Mouse (Mus musculus) stomach, embryonic 14.5 days (tissue): ENCODE measurements at regions not wholly inside any gene's neighbourhood (a gene's known extent, or its start where the extent isn't known, plus 50 kb on each side); places are given as distances from the start of the nearest gene placed in this dataset.

Source experiments
- ATAC-seq: fragments of 200-750 bp; cut with Nextera tagmentation; 2 replicates; pipeline ENCODE4 v1.8.0; 2017; ENCODE audit warnings: low read depth, moderate TSS enrichment; ENCODE audit not compliant: insufficient number of reproducible peaks, insufficient read depth, low FRiP score
- H3K27ac ChIP-seq: fragments of 300-500 bp; sonication (generic); 2 replicates; pipeline ENCODE4 v1.5.1; 2014; ENCODE audit warnings: mild to moderate bottlenecking, low read length, moderate library complexity, mixed read lengths
- H3K27me3 ChIP-seq: fragments of 300-500 bp; sonication (generic); 2 replicates; pipeline ENCODE4 v1.6.1; 2014; ENCODE audit warnings: low read length, control low read depth, mixed read lengths; ENCODE audit not compliant: control insufficient read depth, insufficient read depth
- H3K36me3 ChIP-seq: fragments of 300-500 bp; sonication (generic); 2 replicates; pipeline ENCODE4 v1.6.1; 2014; ENCODE audit warnings: mild to moderate bottlenecking, control low read depth, low read length, moderate library complexity, mixed read lengths; ENCODE audit not compliant: control insufficient read depth, insufficient read depth
- H3K4me1 ChIP-seq: fragments of 300-500 bp; sonication (generic); 2 replicates; pipeline ENCODE4 v1.6.1; 2014; ENCODE audit warnings: low read length, control low read depth, mixed read lengths; ENCODE audit not compliant: control insufficient read depth, insufficient read depth
- H3K4me2 ChIP-seq: fragments of 300-500 bp; sonication (generic); replicated peaks from 2 replicates; pipeline ENCODE4 v1.6.1; 2014; ENCODE audit warnings: low read depth, low read length, control low read depth
- H3K4me3 ChIP-seq: fragments of 300-500 bp; sonication (generic); 2 replicates; pipeline ENCODE4 v1.5.1; 2014; ENCODE audit warnings: low read depth, low read length, control low read depth
- H3K9ac ChIP-seq: fragments of 300-500 bp; sonication (generic); replicated peaks from 2 replicates; pipeline ENCODE4 v1.6.1; 2014; ENCODE audit warnings: low read depth, mild to moderate bottlenecking, control low read depth, low read length, moderate library complexity, mixed read lengths
- H3K9me3 ChIP-seq: fragments of 300-500 bp; sonication (generic); 2 replicates; pipeline ENCODE4 v1.6.1; 2016; ENCODE audit warnings: low read depth, low read length, control low read depth; ENCODE audit not compliant: control insufficient read depth
- WGBS: fragments of 180-500 bp; shearing (Covaris S2); extraction: QIAGEN DNeasy Blood & Tissue Kit; methylation state at CpG from one replicate; pipeline ENCODE4 v1.1.7; 2014; 5-methylcytosine and 5-hydroxymethylcytosine counted together

DNA sequence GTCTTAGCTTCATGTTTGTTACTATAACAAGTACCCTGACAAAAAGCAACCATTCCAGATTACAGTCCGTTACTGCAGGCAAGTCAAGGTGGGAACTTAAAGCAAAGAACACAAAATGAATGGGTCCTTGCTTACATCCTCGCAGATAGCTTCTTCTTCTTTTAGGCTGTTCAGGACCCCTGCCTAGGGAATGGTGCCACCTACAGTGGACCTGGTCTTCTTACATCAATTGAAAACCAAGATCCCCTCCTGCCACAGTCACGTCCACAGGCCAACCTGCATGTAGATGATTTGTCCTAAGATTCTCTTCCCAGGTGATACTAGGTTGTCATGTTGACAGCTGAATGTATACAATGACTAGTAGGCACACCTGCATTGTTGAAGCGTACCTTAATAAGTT, 222.9 kb upstream of the Daam1 start:
- WGBS = 93% methylated on average over 4 of the region's 4 CpGs
- Histone ChIP-seq H3K4me1 (0 out of 2 replicates have a peak, but pooled peaks cover 5% of the 10 kb centered on the region), H3K27ac (no peak overlapping the region), H3K9me3 (no peaks in the 10 kb centered on the region; the same call in 1 of the 2 replicates), H3K9ac (no peak overlapping the region), H3K36me3 (no peaks in the 10 kb centered on the region), H3K4me3 (no peak overlapping the region), H3K27me3 (no peaks in the 10 kb centered on the region), H3K4me2 (no peak overlapping the region)
- no peak for ATAC-seq

DNA sequence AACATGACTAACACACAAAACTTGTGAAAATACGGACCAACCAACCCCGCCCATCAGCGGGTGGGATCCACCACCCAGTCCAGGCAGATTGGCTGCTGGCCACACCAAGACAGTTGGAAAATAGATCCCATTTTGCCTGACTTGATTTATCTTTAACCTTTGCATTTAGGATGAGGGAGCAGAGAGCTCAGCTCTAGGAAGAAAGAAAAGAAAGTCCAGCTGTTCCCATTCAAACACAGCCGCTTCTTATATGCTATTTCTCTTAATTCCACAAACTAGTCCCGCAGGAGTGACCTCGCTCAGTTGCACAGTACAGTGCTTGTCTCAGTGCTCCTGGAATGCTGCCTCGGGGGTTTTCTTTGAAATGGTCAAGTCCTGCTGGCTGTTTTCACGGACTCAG, 217.6 kb upstream of the Daam1 start:
- H3K4me3 ChIP-seq = no peak overlapping the region
- H3K4me2 ChIP-seq = no peak overlapping the region
- H3K27me3 ChIP-seq = no peaks in the 10 kb centered on the region
- H3K9me3 ChIP-seq = no peaks in the 10 kb centered on the region
- peak overlapping the region; percentile 64 for H3K27ac ChIP-seq
- peaks cover 11% of the 10 kb centered on the region; the same call in 1 of the 2 replicates for H3K4me1 ChIP-seq
- WGBS = 40% methylated on average over 8 of the region's 8 CpGs
- no peak overlapping the region for H3K9ac ChIP-seq
- ATAC-seq = peak; percentile 23; the same call in 1 of the 2 replicates
- H3K36me3 ChIP-seq = no peaks in the 10 kb centered on the region

DNA sequence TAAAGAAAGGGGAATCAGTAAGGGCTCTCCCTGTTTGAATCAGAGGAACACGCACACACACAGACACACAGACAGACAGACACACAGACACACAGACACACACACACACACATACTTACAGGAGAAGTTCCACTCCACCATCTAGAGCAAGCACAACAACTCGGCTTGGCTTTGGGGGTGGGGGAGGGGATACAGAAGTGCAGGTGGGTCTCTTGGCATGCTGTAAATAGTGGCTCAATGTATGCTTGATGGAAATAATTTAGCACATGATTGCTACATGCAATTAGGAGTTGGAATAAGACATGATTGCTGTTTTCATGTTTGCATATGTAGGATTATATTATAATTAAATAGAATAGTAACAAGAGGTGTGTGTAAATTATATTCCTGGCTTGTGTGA, 215.9 kb upstream of the Daam1 start:
- Histone ChIP-seq H3K4me1 (peaks cover 15% of the 10 kb centered on the region; the same call in 1 of the 2 replicates), H3K4me3 (no peak overlapping the region), H3K27me3 (no peaks in the 10 kb centered on the region), H3K9me3 (no peaks in the 10 kb centered on the region), H3K9ac (no peak overlapping the region), H3K36me3 (no peaks in the 10 kb centered on the region), H3K4me2 (no peak overlapping the region), H3K27ac (no peak overlapping the region)
- 70% methylated on average over 2 of the region's 2 CpGs for WGBS
- ATAC-seq = no peak

DNA sequence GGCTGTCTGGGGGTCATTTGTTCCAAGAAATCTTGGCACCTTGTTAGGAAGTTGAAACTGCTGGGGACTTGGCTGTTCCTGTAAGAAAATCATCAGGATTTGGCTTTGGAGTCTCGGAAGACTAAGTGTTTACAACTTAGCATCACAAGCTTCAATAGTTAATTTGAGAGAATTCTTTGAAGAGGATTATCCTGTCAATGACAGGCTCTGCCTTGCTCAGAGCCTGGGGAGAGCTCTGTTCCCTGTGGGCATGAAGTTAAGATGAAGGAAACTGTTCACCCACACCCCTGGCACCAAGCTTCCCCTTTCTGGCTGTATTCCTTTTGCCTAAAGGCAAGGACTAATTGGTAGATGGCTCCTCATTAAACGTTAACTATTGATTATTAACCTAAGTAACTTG, 215.5 kb upstream of the Daam1 start:
- Histone ChIP-seq H3K36me3 (no peaks in the 10 kb centered on the region), H3K9me3 (no peaks in the 10 kb centered on the region), H3K9ac (no peak overlapping the region), H3K4me2 (no peak overlapping the region), H3K4me1 (peaks cover 15% of the 10 kb centered on the region; the same call in 1 of the 2 replicates), H3K27me3 (no peaks in the 10 kb centered on the region), H3K4me3 (no peak overlapping the region), H3K27ac (no peak overlapping the region)
- no peak for ATAC-seq
- WGBS = 65% methylated on average over 2 of the region's 2 CpGs

DNA sequence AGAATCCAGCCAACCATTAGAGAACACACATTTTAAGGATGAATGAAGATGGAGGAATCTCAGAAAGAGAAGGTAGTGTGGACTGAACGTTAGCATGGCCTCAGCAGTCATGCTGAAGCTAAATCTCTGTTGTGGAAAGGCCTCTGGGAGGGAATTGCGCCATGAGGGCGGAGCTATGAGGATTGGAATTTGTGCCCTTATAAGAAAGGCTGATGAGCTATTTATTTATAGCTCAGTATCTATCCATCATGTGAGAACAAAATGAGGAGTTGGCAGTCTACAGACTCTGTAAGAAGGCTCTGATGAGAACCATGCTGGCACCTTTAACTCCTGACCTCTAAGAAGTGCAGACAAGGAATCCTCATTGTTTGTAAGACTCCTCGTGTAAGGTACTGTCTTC, 214.8 kb upstream of the Daam1 start:
- Histone ChIP-seq H3K27ac (no peak overlapping the region), H3K9ac (no peak overlapping the region), H3K27me3 (no peaks in the 10 kb centered on the region), H3K4me3 (no peak overlapping the region), H3K36me3 (no peaks in the 10 kb centered on the region), H3K9me3 (no peaks in the 10 kb centered on the region), H3K4me1 (peaks cover 15% of the 10 kb centered on the region; the same call in 1 of the 2 replicates), H3K4me2 (no peak overlapping the region)
- 69% methylated on average over 4 of the region's 4 CpGs for WGBS
- no peak for ATAC-seq

DNA sequence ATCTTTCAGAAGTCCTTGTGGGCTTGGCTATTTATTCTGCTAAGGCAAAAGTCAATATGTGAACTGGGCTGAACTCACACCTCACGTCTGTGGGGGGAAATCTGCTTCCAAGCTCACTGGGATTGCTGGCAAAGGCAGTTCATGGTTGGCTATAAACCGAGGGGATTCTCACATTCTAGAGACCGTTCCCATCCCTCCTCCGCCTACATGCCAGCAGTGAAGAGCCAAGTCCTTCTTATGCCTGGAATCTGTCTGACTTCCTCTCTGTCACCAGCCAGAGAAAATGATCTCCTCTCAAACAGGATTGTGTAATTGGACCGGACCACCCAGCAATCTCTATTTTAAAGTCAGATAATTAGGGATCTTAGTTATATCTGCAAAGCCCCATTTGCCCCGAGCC, 212.4 kb upstream of the Daam1 start:
- Histone ChIP-seq H3K27me3 (no peaks in the 10 kb centered on the region), H3K9me3 (no peaks in the 10 kb centered on the region), H3K4me1 (peaks cover 17% of the 10 kb centered on the region; the same call in 1 of the 2 replicates), H3K36me3 (no peaks in the 10 kb centered on the region), H3K9ac (no peak overlapping the region), H3K4me3 (no peak overlapping the region), H3K4me2 (no peak overlapping the region), H3K27ac (no peak overlapping the region)
- WGBS = 53% methylated on average over 6 of the region's 6 CpGs
- ATAC-seq = no peak

DNA sequence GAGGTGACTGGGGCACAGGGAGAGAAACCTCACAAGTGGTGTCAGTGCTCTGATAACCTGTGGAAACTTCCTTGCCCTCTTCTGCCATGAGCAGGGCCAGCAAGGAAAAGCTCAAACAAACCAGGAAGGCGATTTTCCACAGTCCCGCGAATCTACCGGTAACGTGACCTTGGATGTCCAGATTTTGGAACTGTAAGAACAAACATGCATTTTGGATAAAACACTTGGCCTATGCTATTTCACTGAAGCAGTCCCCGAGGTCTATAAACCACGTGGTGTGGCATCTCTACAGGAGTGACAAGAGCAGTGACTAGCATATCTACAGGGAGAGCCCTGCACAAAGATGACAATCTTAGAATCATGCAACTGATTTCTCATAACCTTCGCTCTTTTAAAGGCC, 211.9 kb upstream of the Daam1 start:
- 82% methylated on average over 8 of the region's 8 CpGs for WGBS
- H3K4me2 ChIP-seq = no peak overlapping the region

DNA sequence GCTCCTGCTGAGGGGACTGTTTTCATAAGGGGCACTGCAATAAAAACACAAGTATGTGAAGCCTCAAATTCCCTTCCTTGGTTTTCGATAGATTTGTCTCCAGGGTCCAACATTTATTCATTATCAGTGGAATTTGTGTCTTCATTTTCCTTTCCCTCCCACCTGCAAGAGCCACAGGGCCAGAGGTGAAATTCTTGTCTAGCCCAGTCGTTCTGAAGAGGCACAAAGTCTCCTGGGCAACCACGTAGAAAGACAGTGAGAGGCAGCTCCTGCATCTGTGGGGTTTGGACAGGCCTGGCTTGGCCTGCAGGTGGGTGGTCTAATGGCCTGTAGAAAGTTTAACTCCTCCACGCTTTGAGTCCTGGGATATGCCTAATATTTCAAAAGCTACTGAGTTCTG, 211.3 kb upstream of the Daam1 start:
- H3K27ac ChIP-seq = no peak overlapping the region
- H3K36me3 ChIP-seq = no peaks in the 10 kb centered on the region
- H3K9ac ChIP-seq = no peak overlapping the region
- ATAC-seq = no peak
- no peaks in the 10 kb centered on the region for H3K27me3 ChIP-seq
- no peaks in the 10 kb centered on the region for H3K9me3 ChIP-seq
- H3K4me3 ChIP-seq = no peak overlapping the region
- H3K4me2 ChIP-seq = no peak overlapping the region
- peaks cover 24% of the 10 kb centered on the region for H3K4me1 ChIP-seq
- 28% methylated on average over 4 of the region's 4 CpGs for WGBS

More for the DNA sequence above, 211.9 kb upstream of the Daam1 start:
- H3K27me3 ChIP-seq = no peaks in the 10 kb centered on the region
- ATAC-seq = no peak
- H3K9ac ChIP-seq = no peak overlapping the region
- H3K4me3 ChIP-seq = no peak overlapping the region
- H3K9me3 ChIP-seq = no peaks in the 10 kb centered on the region
- no peak overlapping the region for H3K27ac ChIP-seq
- no peaks in the 10 kb centered on the region for H3K36me3 ChIP-seq
- H3K4me1 ChIP-seq = peaks cover 22% of the 10 kb centered on the region; the same call in 1 of the 2 replicates

DNA sequence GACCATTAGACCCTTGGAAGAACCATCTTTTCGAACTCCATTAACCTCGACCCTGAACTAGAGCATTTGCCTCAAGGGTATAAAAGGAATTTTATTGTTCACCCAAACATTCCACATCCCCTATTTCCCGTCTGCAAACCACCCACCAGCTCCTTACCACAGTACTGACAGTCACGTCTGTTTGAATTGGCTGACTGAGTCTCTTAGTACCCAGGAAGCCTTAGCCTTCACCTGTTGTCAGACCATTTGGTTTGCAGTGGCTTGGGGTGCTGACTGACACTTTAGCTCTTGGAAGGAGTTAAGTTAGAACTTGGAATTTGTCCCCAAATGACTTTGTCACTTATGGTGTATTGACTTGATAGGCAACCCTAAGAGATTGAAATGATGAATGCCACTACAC, 209.3 kb upstream of the Daam1 start:
- H3K4me2 ChIP-seq = no peak overlapping the region
- H3K27ac ChIP-seq = no peak overlapping the region
- H3K27me3 ChIP-seq = no peaks in the 10 kb centered on the region
- no peak overlapping the region for H3K9ac ChIP-seq
- H3K9me3 ChIP-seq = no peaks in the 10 kb centered on the region
- no peak overlapping the region for H3K4me3 ChIP-seq
- no peak for ATAC-seq
- peaks cover 23% of the 10 kb centered on the region for H3K4me1 ChIP-seq
- H3K36me3 ChIP-seq = no peaks in the 10 kb centered on the region
- 47% methylated on average over 4 of the region's 4 CpGs for WGBS
